Mouse (Mus musculus): ENCODE measurements around the gene Cox4i1. TPM values are rescaled to one million over a fixed set of nuclear protein-coding genes. Genes with fewer than 3 reads are reported as not detected.
"Not testable (repeated sequence)": the region's sequence is repeated elsewhere in the genome, so short reads cannot be mapped to it uniquely, and the experiment has no call there.

Gene Cox4i1
- polyA plus RNA-seq, 1 experiment from 2014 or later = 928 TPM

GRCm38 (mm10) chr8:120666807-120667470, 1.1 kb upstream of the Cox4i1 start:
- Histone ChIP-seq H3K27me3 (no peaks in the 10 kb centered on the region), H3K36me3 (peaks cover 31% of the 10 kb centered on the region), H3K4me2 (replicated peaks) (peak overlapping the region; percentile 89), H3K4me3 (peak overlapping the region; percentile 97), H3K9me3 (no peaks in the 10 kb centered on the region), H3K4me1 (peaks cover 41% of the 10 kb centered on the region), H3K27ac (peak overlapping the region; percentile 87; the same call in 1 of the 2 replicates), H3K9ac (peak overlapping the region; percentile 98)
- 3% methylated on average over 17 of the region's 17 CpGs for WGBS
- ATAC-seq (ENCODE audit: low FRiP score, low read depth) = no peak

- Histone ChIP-seq H3K27ac (peak within 1 kb of the TSS; percentile 87), H3K9ac (peak within 1 kb of the TSS; percentile 98), H3K4me2 (replicated peaks) (peak within 1 kb of the TSS; percentile 92), H3K9me3 (no peaks in the 10 kb centered on the region), H3K4me1 (peaks cover 41% of the 10 kb centered on the region), H3K36me3 (peaks cover 46% of the 10 kb centered on the region), H3K4me3 (peak within 1 kb of the TSS; percentile 97), H3K27me3 (no peaks in the 10 kb centered on the region)
- no peak; the same call in 1 of the 2 replicates for ATAC-seq (ENCODE audit: low FRiP score, low read depth)
- 1% methylated on average over 51 of the region's 51 CpGs for WGBS
Observed at GRCm38 (mm10) chr8:120668374-120668905, 418 bp downstream of the Cox4i1 start, which contains the start of gene Emc8. Emc8 (minus strand) TSS chr8:120668573.

GRCm38 (mm10) chr8:120671775-120672174, 3.8 kb downstream of the Cox4i1 start:
- H3K9me3 ChIP-seq = no peaks in the 10 kb centered on the region
- H3K36me3 ChIP-seq = peaks cover 52% of the 10 kb centered on the region
- no peak overlapping the region for H3K9ac ChIP-seq
- H3K4me1 ChIP-seq = peaks cover 11% of the 10 kb centered on the region
- 80% methylated on average over 6 of the region's 6 CpGs for WGBS
- no peak for ATAC-seq (ENCODE audit: low FRiP score, low read depth)
- H3K27ac ChIP-seq = no peak overlapping the region
- no peak overlapping the region for H3K4me2 ChIP-seq (replicated peaks)
- H3K27me3 ChIP-seq = no peaks in the 10 kb centered on the region
- no peak overlapping the region for H3K4me3 ChIP-seq

- H3K36me3 ChIP-seq = peaks cover 52% of the 10 kb centered on the region
- ATAC-seq (ENCODE audit: low FRiP score, low read depth) = no peak
- no peak overlapping the region for H3K4me2 ChIP-seq (replicated peaks)
- peaks cover 7% of the 10 kb centered on the region for H3K4me1 ChIP-seq
- no peaks in the 10 kb centered on the region for H3K9me3 ChIP-seq
- no peak overlapping the region for H3K27ac ChIP-seq
- H3K9ac ChIP-seq = no peak overlapping the region
- no peaks in the 10 kb centered on the region for H3K27me3 ChIP-seq
- WGBS = 91% methylated on average over 16 of the region's 16 CpGs
- H3K4me3 ChIP-seq = no peak overlapping the region
Observed at GRCm38 (mm10) chr8:120672626-120673229, 4.7 kb downstream of the Cox4i1 start.

- no peak overlapping the region for H3K4me3 ChIP-seq
- ATAC-seq (ENCODE audit: low FRiP score, low read depth) = no peak
- WGBS = 95% methylated on average over 7 of the region's 7 CpGs
- peaks cover 7% of the 10 kb centered on the region for H3K4me1 ChIP-seq
- H3K27ac ChIP-seq = no peak overlapping the region
- H3K4me2 ChIP-seq (replicated peaks) = no peak overlapping the region
- no peak overlapping the region for H3K9ac ChIP-seq
- no peaks in the 10 kb centered on the region for H3K9me3 ChIP-seq
- H3K27me3 ChIP-seq = no peaks in the 10 kb centered on the region
- peaks cover 52% of the 10 kb centered on the region for H3K36me3 ChIP-seq
Observed at GRCm38 (mm10) chr8:120673298-120673697, 5.3 kb downstream of the Cox4i1 start.

- H3K4me2 ChIP-seq (replicated peaks) = no peak overlapping the region
- H3K9ac ChIP-seq = no peak overlapping the region
- no peaks in the 10 kb centered on the region for H3K27me3 ChIP-seq
- H3K4me1 ChIP-seq = no peaks in the 10 kb centered on the region
- no peak overlapping the region for H3K4me3 ChIP-seq
- H3K9me3 ChIP-seq = no peaks in the 10 kb centered on the region
- no peak overlapping the region for H3K27ac ChIP-seq
- H3K36me3 ChIP-seq = peaks cover 42% of the 10 kb centered on the region
- no peak for ATAC-seq (ENCODE audit: low FRiP score, low read depth)
- WGBS = 77% methylated on average over 8 of the region's 8 CpGs
Observed at GRCm38 (mm10) chr8:120675718-120676117, 7.7 kb downstream of the Cox4i1 start.

- no peaks in the 10 kb centered on the region for H3K4me1 ChIP-seq
- no peak overlapping the region for H3K4me3 ChIP-seq
- 14% methylated on average over 10 of the region's 10 CpGs for WGBS
- peaks cover 14% of the 10 kb centered on the region for H3K36me3 ChIP-seq
- H3K4me2 ChIP-seq (replicated peaks) = no peak overlapping the region
- ATAC-seq (ENCODE audit: low FRiP score, low read depth) = peak; percentile 44; the same call in 1 of the 2 replicates
- H3K9ac ChIP-seq = no peak overlapping the region
- no peaks in the 10 kb centered on the region for H3K9me3 ChIP-seq
- no peak overlapping the region for H3K27ac ChIP-seq
- H3K27me3 ChIP-seq = peaks cover 10% of the 10 kb centered on the region; the same call in 1 of the 2 replicates
Observed at GRCm38 (mm10) chr8:120678447-120678846, 10.4 kb downstream of the Cox4i1 start.

- Histone ChIP-seq H3K36me3 (peaks cover 5% of the 10 kb centered on the region; the same call in 1 of the 2 replicates), H3K4me1 (peaks cover 4% of the 10 kb centered on the region), H3K9ac (no peak overlapping the region), H3K4me2 (replicated peaks) (no peak overlapping the region), H3K9me3 (no peaks in the 10 kb centered on the region), H3K4me3 (no peak overlapping the region), H3K27me3 (peaks cover 10% of the 10 kb centered on the region; the same call in 1 of the 2 replicates), H3K27ac (no peak overlapping the region)
- WGBS = 55% methylated on average over 11 of the region's 11 CpGs
- no peak for ATAC-seq (ENCODE audit: low FRiP score, low read depth)
Observed at GRCm38 (mm10) chr8:120679629-120680387, 11.8 kb downstream of the Cox4i1 start.

- H3K4me3 ChIP-seq; H3K27ac ChIP-seq; H3K9me3 ChIP-seq; H3K36me3 ChIP-seq; H3K4me2 ChIP-seq (replicated peaks); H3K9ac ChIP-seq; ATAC-seq (ENCODE audit: low FRiP score, low read depth): not testable (repeated sequence)
- peaks cover 10% of the 10 kb centered on the region for H3K4me1 ChIP-seq
- 57% methylated on average over 7 of the region's 7 CpGs for WGBS
- H3K27me3 ChIP-seq = peaks cover 10% of the 10 kb centered on the region; the same call in 1 of the 2 replicates
Observed at GRCm38 (mm10) chr8:120680405-120680804, 12.4 kb downstream of the Cox4i1 start.

- H3K9me3 ChIP-seq = no peaks in the 10 kb centered on the region
- no peaks in the 10 kb centered on the region for H3K36me3 ChIP-seq
- ATAC-seq (ENCODE audit: low FRiP score, low read depth) = no peak
- H3K27me3 ChIP-seq = peaks cover 10% of the 10 kb centered on the region; the same call in 1 of the 2 replicates
- H3K4me3 ChIP-seq = no peak overlapping the region
- no peak overlapping the region for H3K4me2 ChIP-seq (replicated peaks)
- 79% methylated on average over 10 of the region's 10 CpGs for WGBS
- 0 out of 2 replicates have a peak overlapping the region, but pooled peaks have one; percentile 8 for H3K9ac ChIP-seq
- H3K27ac ChIP-seq = no peak overlapping the region
- H3K4me1 ChIP-seq = peaks cover 10% of the 10 kb centered on the region
Observed at GRCm38 (mm10) chr8:120681113-120681512, 13.1 kb downstream of the Cox4i1 start.

- Histone ChIP-seq H3K9ac (no peak overlapping the region), H3K27me3 (peaks cover 21% of the 10 kb centered on the region; the same call in 1 of the 2 replicates), H3K4me3 (no peak overlapping the region), H3K4me1 (peaks cover 10% of the 10 kb centered on the region), H3K27ac (no peak overlapping the region), H3K4me2 (replicated peaks) (no peak overlapping the region), H3K36me3 (no peaks in the 10 kb centered on the region), H3K9me3 (no peaks in the 10 kb centered on the region)
- 14% methylated on average over 10 of the region's 10 CpGs for WGBS
- no peak for ATAC-seq (ENCODE audit: low FRiP score, low read depth)
Observed at GRCm38 (mm10) chr8:120683602-120684001, 15.6 kb downstream of the Cox4i1 start.

GRCm38 (mm10) chr8:120684082-120684481, 16.1 kb downstream of the Cox4i1 start:
- Histone ChIP-seq H3K36me3 (no peaks in the 10 kb centered on the region), H3K27ac (no peak overlapping the region), H3K9me3 (no peaks in the 10 kb centered on the region), H3K4me1 (peaks cover 10% of the 10 kb centered on the region), H3K9ac (no peak overlapping the region), H3K4me3 (no peak overlapping the region), H3K27me3 (peaks cover 22% of the 10 kb centered on the region; the same call in 1 of the 2 replicates), H3K4me2 (replicated peaks) (no peak overlapping the region)
- no peak for ATAC-seq (ENCODE audit: low FRiP score, low read depth)
- 64% methylated on average over 5 of the region's 5 CpGs for WGBS
